Mouse (Mus musculus): ENCODE measurements around the gene Srrt.

DNA sequence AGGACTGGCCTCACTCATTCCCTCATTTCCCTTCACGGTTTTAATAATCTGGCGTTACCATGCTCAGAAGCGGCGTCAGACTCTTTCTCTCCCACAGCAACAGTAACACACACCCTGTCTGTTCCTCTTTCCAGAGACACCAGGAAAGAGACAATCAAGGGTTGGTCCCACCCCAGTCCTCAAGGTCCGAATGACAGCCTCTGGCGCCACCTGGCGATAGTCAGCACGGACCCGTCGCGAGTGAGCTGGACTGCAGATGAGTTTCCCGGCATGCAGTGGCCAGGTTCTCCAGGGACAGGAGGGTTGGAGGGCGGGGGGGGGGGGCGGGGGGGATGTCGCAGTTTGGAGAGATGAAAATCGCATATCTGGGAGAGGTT, 20.8 kb downstream of the Srrt start:
- TF ChIP-seq GATA1 (IDR thresholded peaks at IDR 0.05; ENCODE audit: low read length), result no peak
- TF ChIP-seq TAL1 (IDR thresholded peaks at IDR 0.05; ENCODE audit: low read length), result no peak

Measured in erythroblast, embryonic 14.5 days (primary cell).